Mouse (Mus musculus) ES-E14 (cell line): Measurements from ENCODE around the gene Osgin1. TPM values are rescaled to one million over a fixed set of nuclear protein-coding genes. Genes with fewer than 3 reads are reported as not detected.

Experiments used
- DNase-seq: peaks from one replicate; pipeline ENCODE4 v3.0.0-alpha.2; 2013; ENCODE audit warnings: low read depth, low spot score
- H3K27ac ChIP-seq: 2 replicates; pipeline ENCODE4 v1.5.1; 2012; ENCODE audit warnings: low read depth, mild to moderate bottlenecking, low read length, moderate library complexity, mixed read lengths; ENCODE audit not compliant: poor library complexity, insufficient read depth, severe bottlenecking
- H3K36me3 ChIP-seq: 2 replicates; pipeline ENCODE4 v1.6.1; 2012; ENCODE audit warnings: mild to moderate bottlenecking, low read length, moderate library complexity, mixed read lengths; ENCODE audit not compliant: control insufficient read depth, poor library complexity, insufficient read depth, severe bottlenecking
- H3K4me1 ChIP-seq, 2 experiments: fragments of 150-350 bp in 1 of 2; sonication (generic) in 1 of 2; 2 replicates each; pipeline ENCODE4 v1.6.1; 2012; ENCODE audit warnings: low read length in 2 of 2, mild to moderate bottlenecking in 1 of 2, mixed read lengths in 1 of 2; ENCODE audit not compliant: control insufficient read depth in 2 of 2, insufficient read depth in 2 of 2, poor library complexity in 1 of 2
- H3K4me3 ChIP-seq, 2 experiments: fragments of 150-350 bp in 1 of 2; sonication (generic) in 1 of 2; 2 replicates each; pipeline ENCODE4 v1.5.1; 2012; ENCODE audit warnings: low read length in 2 of 2, low read depth in 1 of 2, mild to moderate bottlenecking in 1 of 2, mixed read lengths in 1 of 2; ENCODE audit not compliant: insufficient read depth in 1 of 2, poor library complexity in 1 of 2, severe bottlenecking in 1 of 2
- H3K9ac ChIP-seq: 2 replicates; pipeline ENCODE4 v1.6.1; 2012; ENCODE audit warnings: low read depth, mild to moderate bottlenecking, low read length, mixed read lengths; ENCODE audit not compliant: poor library complexity, insufficient read depth, severe bottlenecking
- H3K9me3 ChIP-seq: fragments of 150-350 bp; sonication (generic); 2 replicates; pipeline ENCODE4 v1.6.1; 2012; ENCODE audit warnings: low read depth, mild to moderate bottlenecking, low read length; ENCODE audit not compliant: control insufficient read depth, insufficient read depth
- CHD2 ChIP-seq: IDR thresholded peaks from 2 replicates; pipeline ENCODE4 v1.6.1; 2014; ENCODE audit warnings: mild to moderate bottlenecking, low read depth, low read length, inconsistent platforms
- HCFC1 ChIP-seq: IDR thresholded peaks from 2 replicates; pipeline ENCODE4 v1.6.1; 2012; ENCODE audit warnings: low read length, inconsistent platforms, borderline replicate concordance; ENCODE audit not compliant: insufficient read depth
- MAFK ChIP-seq: IDR thresholded peaks from 2 replicates; pipeline ENCODE4 v1.6.1; 2014; ENCODE audit warnings: mild to moderate bottlenecking, low read depth, low read length, inconsistent platforms; ENCODE audit not compliant: insufficient read depth
- ZC3H11A ChIP-seq: IDR thresholded peaks from 2 replicates; pipeline ENCODE4 v1.6.1; 2012; ENCODE audit warnings: low read depth, mild to moderate bottlenecking, inconsistent platforms, low read length, borderline replicate concordance
- ZNF384 ChIP-seq: IDR thresholded peaks from 2 replicates; pipeline ENCODE4 v1.6.1; 2012; ENCODE audit warnings: low read depth, low read length, inconsistent platforms
- in situ Hi-C, 2 experiments: fragments of 600-800 bp; cut with MboI; formaldehyde crosslinking; loops; one replicate each; pipeline ENCODE4 v1.15.1; 2025; ENCODE audit warnings: low sequenced_read_pairs in 2 of 2, inconsistent platforms in 1 of 2; ENCODE audit not compliant: unreplicated experiment in 2 of 2
- total RNA-seq: library from RNA; depleted of rRNA; stranded (reverse); fragments of 300-350 nt; gene quantifications from 2 replicates; pipeline ENCODE4 v1.2.3, GENCODE M21; 2012

Gene Osgin1
- total RNA-seq, 1 experiment: 0.36 TPM

DNA sequence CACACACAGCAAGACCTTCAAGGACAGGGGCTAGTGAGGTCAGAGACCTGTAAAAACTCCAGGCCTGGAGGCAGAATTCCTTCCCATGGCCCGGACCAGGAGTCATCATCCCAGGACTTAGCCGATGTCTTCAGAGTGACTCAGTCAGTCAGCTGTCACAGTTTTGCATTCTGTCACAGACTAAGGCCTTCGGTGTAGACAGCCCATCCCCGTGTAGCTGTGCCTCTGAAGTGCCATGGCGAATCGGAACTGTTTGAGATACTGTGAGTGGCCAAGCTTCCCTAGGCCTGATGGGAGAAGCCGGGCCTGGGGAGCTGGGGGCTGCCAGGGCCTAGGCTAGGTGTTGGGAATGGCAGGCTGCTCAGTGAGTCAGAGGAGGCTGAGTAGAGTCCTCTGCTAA is 3.2 kb upstream of the Osgin1 start:
- Histone ChIP-seq H3K9ac (no peak overlapping the region), H3K27ac (no peak overlapping the region), H3K4me3 (no peak overlapping the region), H3K9me3 (no peaks in the 10 kb centered on the region), H3K36me3 (no peaks in the 10 kb centered on the region), H3K4me1 (no peaks in the 10 kb centered on the region)
- no peak for DNase-seq
- TF ChIP-seq MAFK (no peak), ZNF384 (no peak), CHD2 (no peak), ZC3H11A (no peak), HCFC1 (no peak)
- in situ Hi-C loops: no loop called here

- Histone ChIP-seq H3K27ac (no peak overlapping the region), H3K36me3 (no peaks in the 10 kb centered on the region), H3K4me1 (peaks cover 0 to 5% of the 10 kb centered on the region in 2 experiments; a peak in 1 of 4 replicates), H3K9me3 (no peaks in the 10 kb centered on the region), H3K9ac (no peak overlapping the region), H3K4me3 (no peak overlapping the region)
- DNase-seq: no peak
- in situ Hi-C loops: no loop called here
- TF ChIP-seq HCFC1 (no peak), CHD2 (no peak), MAFK (no peak), ZNF384 (no peak), ZC3H11A (no peak)
Observed at GRCm38 (mm10) chr8:119432372-119432771, 1.6 kb upstream of the Osgin1 start.

DNA sequence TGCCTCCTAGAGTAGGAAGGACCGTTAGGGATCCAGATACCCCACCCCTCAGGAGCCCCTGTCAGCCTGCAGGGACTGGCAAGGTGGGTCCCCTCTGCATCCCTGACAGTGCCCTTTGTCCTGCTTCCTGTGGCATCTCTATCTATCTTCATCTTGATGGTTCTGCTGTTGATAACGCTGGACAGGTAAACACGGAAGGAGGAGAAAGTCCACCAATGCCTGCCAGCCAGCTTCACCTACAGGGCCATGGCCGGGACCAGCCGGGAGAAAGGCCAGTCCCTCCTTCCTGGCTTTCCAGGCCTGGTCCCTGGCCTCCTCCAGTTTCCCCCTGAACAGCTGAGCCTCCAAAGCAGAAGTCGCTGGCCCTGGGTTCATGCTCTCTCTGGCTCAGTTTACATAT is 645 bp downstream of the Osgin1 start:
- Histone ChIP-seq H3K27ac (no peak overlapping the region), H3K36me3 (no peaks in the 10 kb centered on the region), H3K4me1 (peaks cover 0 to 5% of the 10 kb centered on the region in 2 experiments; a peak in 1 of 4 replicates), H3K4me3 (no peak overlapping the region), H3K9me3 (no peaks in the 10 kb centered on the region), H3K9ac (no peak overlapping the region)
- in situ Hi-C loops: no loop called here
- no peak for DNase-seq
- TF ChIP-seq ZNF384: no peak

- no peak overlapping the region for H3K27ac ChIP-seq
- H3K4me3 ChIP-seq: no peak overlapping the region
- TF ChIP-seq MAFK (no peak), CHD2 (no peak)
- no peak for DNase-seq
- H3K9ac ChIP-seq: no peak overlapping the region
- H3K4me1 ChIP-seq: peaks cover 0 to 8% of the 10 kb centered on the region in 2 experiments; a peak in 1 of 4 replicates
- H3K36me3 ChIP-seq: no peaks in the 10 kb centered on the region
- in situ Hi-C loops: no loop called here
- no peaks in the 10 kb centered on the region for H3K9me3 ChIP-seq
Observed at GRCm38 (mm10) chr8:119435527-119435926, 1.6 kb downstream of the Osgin1 start.

DNA sequence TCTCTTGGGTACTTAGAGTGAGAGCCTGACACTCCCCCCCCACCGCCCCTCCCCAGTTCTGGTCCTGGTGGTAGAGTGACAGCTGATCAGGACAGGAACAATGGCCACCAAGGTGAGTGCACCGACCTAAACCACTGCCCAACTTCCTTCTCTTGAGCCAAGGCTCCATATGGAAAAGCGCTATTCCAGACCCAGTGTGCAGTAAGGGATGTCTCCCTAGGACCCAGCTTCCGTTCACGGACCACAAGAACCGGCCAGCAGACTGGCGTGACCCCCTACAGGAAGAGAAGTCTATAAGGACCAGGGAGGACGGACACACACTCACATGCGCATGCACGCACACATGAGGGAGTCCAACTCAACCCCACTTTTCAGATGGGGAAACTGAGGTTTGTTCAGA is 2.4 kb downstream of the Osgin1 start:
- H3K4me1 ChIP-seq: peaks cover 0 to 14% of the 10 kb centered on the region in 2 experiments; a peak in 1 of 4 replicates
- in situ Hi-C loops: no loop called here
- no peak overlapping the region for H3K27ac ChIP-seq
- no peak overlapping the region for H3K9ac ChIP-seq
- H3K9me3 ChIP-seq: no peaks in the 10 kb centered on the region
- DNase-seq: no peak
- no peak for TF ChIP-seq ZNF384
- TF ChIP-seq CHD2: no peak
- TF ChIP-seq HCFC1: no peak
- no peak for TF ChIP-seq ZC3H11A
- no peak for TF ChIP-seq MAFK
- H3K36me3 ChIP-seq: no peaks in the 10 kb centered on the region
- no peak overlapping the region for H3K4me3 ChIP-seq
